Mouse (Mus musculus): ENCODE measurements around the gene C1qtnf9. TPM values are rescaled to one million over a fixed set of nuclear protein-coding genes. Genes with fewer than 3 reads are reported as not detected.

Gene C1qtnf9
- 1.4 and 1.6 TPM in 2 replicates for polyA plus RNA-seq (2015; fragmentation: Nextera tagmentation; extraction: Ambion mirVana)

DNA sequence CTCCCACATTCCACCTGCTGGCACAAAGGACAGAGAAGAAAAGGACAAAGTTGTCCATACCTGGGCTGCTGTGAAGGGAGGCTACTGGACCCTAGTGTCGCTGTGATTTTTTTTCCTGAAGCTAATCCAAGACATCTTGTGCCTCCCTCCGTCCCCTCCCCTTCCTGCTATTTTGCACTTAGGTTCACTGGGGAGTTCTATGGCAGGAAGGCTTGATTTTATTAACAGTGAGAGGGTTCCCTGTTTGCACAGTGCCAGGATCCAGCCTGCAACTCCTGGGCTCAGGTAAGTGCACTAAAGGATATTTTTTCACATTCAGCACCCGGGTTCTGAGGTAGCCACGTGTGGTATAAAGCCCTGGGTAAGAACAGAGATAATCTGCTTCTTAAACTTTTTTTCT is at the start of gene C1qtnf9:
TSS of gene C1qtnf9 (plus strand) at position 251 of the 400 bp plus-strand sequence.
- WGBS = 62% methylated on average over 4 of the region's 4 CpGs
- no peaks in the 10 kb centered on the region for H3K4me1 ChIP-seq (replicated peaks; ENCODE audit: control insufficient read depth, insufficient read depth, low read length)
- no peak for ATAC-seq
- no peak within 1 kb of the TSS for H3K4me2 ChIP-seq (replicated peaks; ENCODE audit: low read depth)
- no peaks in the 10 kb centered on the region for H3K27me3 ChIP-seq (replicated peaks; ENCODE audit: control insufficient read depth, insufficient read depth, low read length)
- no peak for TF ChIP-seq CTCF (IDR thresholded peaks at IDR 0.05; ENCODE audit: low read depth)
- no peaks in the 10 kb centered on the region for H3K9me3 ChIP-seq (ENCODE audit: control insufficient read depth)
- H3K27ac ChIP-seq (ENCODE audit: low read depth, low read length) = no peak within 1 kb of the TSS
- H3K9ac ChIP-seq (ENCODE audit: low read depth, low read length) = no peak within 1 kb of the TSS
- H3K4me3 ChIP-seq (ENCODE audit: low read depth, low read length) = no peak within 1 kb of the TSS
- peaks cover 3% of the 10 kb centered on the region; the same call in 1 of the 2 replicates for H3K36me3 ChIP-seq (ENCODE audit: control insufficient read depth, insufficient read depth)

DNA sequence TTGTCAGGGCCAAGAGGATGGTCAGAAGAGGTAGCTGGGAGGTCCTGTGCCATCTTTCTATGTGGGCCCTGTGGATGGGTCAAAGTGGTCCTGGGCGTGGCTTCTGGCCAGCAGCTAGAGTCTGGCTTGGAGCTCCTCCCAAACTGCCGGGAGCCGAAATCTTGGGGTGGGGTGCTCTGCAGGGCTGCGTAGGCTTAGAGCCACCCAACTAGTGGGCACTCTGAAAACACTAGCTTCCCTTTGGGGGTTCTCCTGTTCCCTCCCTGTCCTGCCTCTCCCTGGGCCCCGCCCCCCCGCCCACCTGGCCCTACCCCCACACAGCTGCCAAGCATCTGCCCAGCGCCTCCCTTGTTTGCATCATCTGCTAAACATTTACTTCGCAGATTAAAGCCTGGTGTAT is 46.6 kb upstream of the C1qtnf9 start:
- peak; percentile 32 for ATAC-seq
- no peak overlapping the region for H3K4me2 ChIP-seq (replicated peaks; ENCODE audit: low read depth)
- no peak overlapping the region for H3K27ac ChIP-seq (ENCODE audit: low read depth, low read length)
- peaks cover 10% of the 10 kb centered on the region; the same call in 1 of the 2 replicates for H3K36me3 ChIP-seq (ENCODE audit: control insufficient read depth, insufficient read depth)
- WGBS = 39% methylated on average over 8 of the region's 8 CpGs
- H3K27me3 ChIP-seq (replicated peaks; ENCODE audit: control insufficient read depth, insufficient read depth, low read length) = no peaks in the 10 kb centered on the region
- H3K9ac ChIP-seq (ENCODE audit: low read depth, low read length) = no peak overlapping the region
- H3K9me3 ChIP-seq (ENCODE audit: control insufficient read depth) = no peaks in the 10 kb centered on the region
- no peak for TF ChIP-seq CTCF (IDR thresholded peaks at IDR 0.05; ENCODE audit: low read depth)
- peaks cover 9% of the 10 kb centered on the region; the same call in 1 of the 2 replicates for H3K4me1 ChIP-seq (replicated peaks; ENCODE audit: control insufficient read depth, insufficient read depth, low read length)
- no peak overlapping the region for H3K4me3 ChIP-seq (ENCODE audit: low read depth, low read length)

DNA sequence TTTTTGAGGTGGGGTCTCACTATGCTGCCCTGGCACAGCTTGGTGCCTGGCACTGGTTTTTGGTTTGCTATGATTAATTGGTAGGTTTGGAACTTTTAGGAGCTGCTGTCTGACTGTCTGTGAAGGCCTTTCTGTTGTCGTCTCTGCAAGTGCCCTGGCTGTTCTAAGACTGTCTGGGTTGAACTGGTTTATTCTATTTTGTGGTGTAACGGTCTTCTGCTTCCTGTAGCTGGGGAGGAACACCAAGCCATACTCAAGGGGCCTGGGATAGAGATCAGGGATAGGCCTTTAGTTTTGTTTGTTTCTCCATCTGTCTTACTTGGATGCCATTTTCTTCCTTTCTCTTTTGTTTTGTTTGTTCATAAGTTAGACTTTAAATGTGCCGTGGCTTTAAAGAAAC is 46.0 kb upstream of the C1qtnf9 start:
- H3K4me1 ChIP-seq (replicated peaks; ENCODE audit: control insufficient read depth, insufficient read depth, low read length) = peaks cover 9% of the 10 kb centered on the region; the same call in 1 of the 2 replicates
- no peak overlapping the region for H3K4me2 ChIP-seq (replicated peaks; ENCODE audit: low read depth)
- 63% methylated on average over 3 of the region's 3 CpGs for WGBS
- H3K36me3 ChIP-seq (ENCODE audit: control insufficient read depth, insufficient read depth) = peaks cover 10% of the 10 kb centered on the region; the same call in 1 of the 2 replicates
- H3K9me3 ChIP-seq (ENCODE audit: control insufficient read depth) = no peaks in the 10 kb centered on the region
- H3K27ac ChIP-seq (ENCODE audit: low read depth, low read length) = no peak overlapping the region
- H3K4me3 ChIP-seq (ENCODE audit: low read depth, low read length) = no peak overlapping the region
- no peaks in the 10 kb centered on the region for H3K27me3 ChIP-seq (replicated peaks; ENCODE audit: control insufficient read depth, insufficient read depth, low read length)
- no peak overlapping the region for H3K9ac ChIP-seq (ENCODE audit: low read depth, low read length)
- no peak for ATAC-seq
- TF ChIP-seq CTCF (IDR thresholded peaks at IDR 0.05; ENCODE audit: low read depth) = no peak

GRCm38 (mm10) chr14:60726091-60726490 is 41.8 kb upstream of the C1qtnf9 start:
- H3K4me1 ChIP-seq (replicated peaks; ENCODE audit: control insufficient read depth, insufficient read depth, low read length) = peaks cover 14% of the 10 kb centered on the region; the same call in 1 of the 2 replicates
- peaks cover 7% of the 10 kb centered on the region; the same call in 1 of the 2 replicates for H3K36me3 ChIP-seq (ENCODE audit: control insufficient read depth, insufficient read depth)
- H3K27me3 ChIP-seq (replicated peaks; ENCODE audit: control insufficient read depth, insufficient read depth, low read length) = no peaks in the 10 kb centered on the region
- H3K9me3 ChIP-seq (ENCODE audit: control insufficient read depth) = no peaks in the 10 kb centered on the region
- H3K4me3 ChIP-seq (ENCODE audit: low read depth, low read length) = no peak overlapping the region
- H3K9ac ChIP-seq (ENCODE audit: low read depth, low read length) = no peak overlapping the region
- H3K27ac ChIP-seq (ENCODE audit: low read depth, low read length) = no peak overlapping the region
- 52% methylated on average over 6 of the region's 6 CpGs for WGBS
- no peak for TF ChIP-seq CTCF (IDR thresholded peaks at IDR 0.05; ENCODE audit: low read depth)
- ATAC-seq = no peak
- no peak overlapping the region for H3K4me2 ChIP-seq (replicated peaks; ENCODE audit: low read depth)

DNA sequence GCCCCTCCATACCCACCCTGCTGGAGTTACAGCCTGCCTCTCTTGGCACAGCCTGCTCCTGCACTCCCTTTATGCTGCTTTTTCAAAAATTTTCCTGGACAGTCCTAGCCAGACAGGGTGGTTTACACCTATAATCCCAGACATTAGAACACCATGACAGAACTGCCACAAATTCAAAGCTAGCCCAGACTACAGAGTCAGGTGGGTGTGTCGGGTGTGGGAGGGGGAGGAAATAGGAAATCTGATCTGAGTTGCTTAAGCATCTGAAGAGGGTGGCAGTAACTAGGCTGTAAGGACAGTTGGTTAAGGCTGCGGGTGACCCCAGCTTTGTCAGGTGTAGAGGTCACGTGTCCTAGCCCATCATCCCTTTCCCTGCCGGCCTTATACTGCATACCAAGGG is 40.8 kb upstream of the C1qtnf9 start:
- 0 out of 2 replicates have a peak, but pooled peaks cover 7% of the 10 kb centered on the region for H3K4me1 ChIP-seq (replicated peaks; ENCODE audit: control insufficient read depth, insufficient read depth, low read length)
- H3K36me3 ChIP-seq (ENCODE audit: control insufficient read depth, insufficient read depth) = peaks cover 7% of the 10 kb centered on the region; the same call in 1 of the 2 replicates
- H3K9me3 ChIP-seq (ENCODE audit: control insufficient read depth) = no peaks in the 10 kb centered on the region
- no peak for ATAC-seq
- no peak overlapping the region for H3K9ac ChIP-seq (ENCODE audit: low read depth, low read length)
- no peak overlapping the region for H3K4me2 ChIP-seq (replicated peaks; ENCODE audit: low read depth)
- H3K27me3 ChIP-seq (replicated peaks; ENCODE audit: control insufficient read depth, insufficient read depth, low read length) = no peaks in the 10 kb centered on the region
- no peak overlapping the region for H3K4me3 ChIP-seq (ENCODE audit: low read depth, low read length)
- 53% methylated on average over 4 of the region's 4 CpGs for WGBS
- H3K27ac ChIP-seq (ENCODE audit: low read depth, low read length) = no peak overlapping the region
- no peak for TF ChIP-seq CTCF (IDR thresholded peaks at IDR 0.05; ENCODE audit: low read depth)

GRCm38 (mm10) chr14:60732081-60732480 is 35.9 kb upstream of the C1qtnf9 start:
- Histone ChIP-seq H3K4me3 (ENCODE audit: low read depth, low read length) (no peak overlapping the region), H3K27ac (ENCODE audit: low read depth, low read length) (no peak overlapping the region), H3K36me3 (ENCODE audit: control insufficient read depth, insufficient read depth) (0 out of 2 replicates have a peak, but pooled peaks cover 7% of the 10 kb centered on the region), H3K27me3 (replicated peaks; ENCODE audit: control insufficient read depth, insufficient read depth, low read length) (no peaks in the 10 kb centered on the region), H3K4me2 (replicated peaks; ENCODE audit: low read depth) (no peak overlapping the region), H3K4me1 (replicated peaks; ENCODE audit: control insufficient read depth, insufficient read depth, low read length) (peaks cover 10% of the 10 kb centered on the region; the same call in 1 of the 2 replicates), H3K9ac (ENCODE audit: low read depth, low read length) (no peak overlapping the region), H3K9me3 (ENCODE audit: control insufficient read depth) (no peaks in the 10 kb centered on the region)
- ATAC-seq = no peak
- 55% methylated on average over 6 of the region's 6 CpGs for WGBS
- TF ChIP-seq CTCF (IDR thresholded peaks at IDR 0.05; ENCODE audit: low read depth) = no peak

Measured in intestine, postnatal 0 days (tissue).